Comparison of ENCODE assay signal across 9 mouse cellular contexts in genomic region chr7:100733051-100733813, GRCm38 (mm10). TPM values are rescaled to one million over a fixed set of nuclear protein-coding genes. Genes with fewer than 3 reads are reported as not detected.
DNase-seq lines count a peak whose midpoint lies in the region; TF ChIP-seq lines count a peak whose summit lies in the region.
"Had no signal": no experiment of that assay in that cellular context is flagged by ENCODE, and none has a peak within 500 bp of the region (broad histone marks: within the 10 kb centered on the region; RNA-seq: fewer than 3 reads in every experiment).

No protein-coding gene starts in this region.

- H3K4me3 ChIP-seq in lung, adult 2 months (replicated peaks; ENCODE audit: extremely low read depth, low read depth, low read length) = peak overlapping the region; percentile 28
- H3K4me3 ChIP-seq: limb, embryonic 12.5 days had no signal

- TF ChIP-seq POLR2A in lung, adult 2 months (IDR thresholded peaks at IDR 0.05; ENCODE audit: borderline replicate concordance, extremely low read depth, low read depth, low read length) = no peak

- TF ChIP-seq CTCF in lung, adult 2 months (IDR thresholded peaks at IDR 0.05; ENCODE audit: insufficient read depth, low read length) = no peak

- H3K4me1 ChIP-seq in lung, adult 2 months (ENCODE audit: control insufficient read depth, insufficient read depth, low read length) = peaks cover 9% of the 10 kb centered on the region

- WGBS in lung, adult 2 months = 14% methylated on average over 7 of the region's 7 CpGs

- DNase-seq in ovary, adult 18-20 months (ENCODE audit: low spot score) = peak; percentile 3
- no peak for DNase-seq in ovary, postnatal 10 days (ENCODE audit: low spot score)
- peak; percentile 62 for DNase-seq in cerebellum, adult 9-10 months
- DNase-seq in gastrocnemius, postnatal 25 days = peak; percentile 41
- DNase-seq in lung, adult 2 months = peak; percentile 33
- no peak for DNase-seq in testis, postnatal 14 days (ENCODE audit: low spot score)
- DNase-seq in layer of hippocampus, postnatal 36 days = no peak
- no peak for DNase-seq in layer of hippocampus, adult 8-10 months (ENCODE audit: low spot score in 2 of 2)

RNA-seq across cellular contexts. Expression of gene Fam168a, which starts 26.8 kb away (rescaled TPM):
- 10 to 100 TPM; 33.5 to 35.7 TPM for total RNA-seq in gastrocnemius, postnatal 25 days (2021)
- polyA plus RNA-seq in lung, adult 2 months (2012; rRNA removed) = 84.8 and 96.6 TPM in 2 replicates
- total RNA-seq in layer of hippocampus, postnatal 36 days (2021) = 100 to 1,000 TPM; 225 to 254 TPM
- 100 to 1,000 TPM; 199 to 225 (median 213) TPM for total RNA-seq in layer of hippocampus, adult 8-10 months (2022)

Comparison
In these comparisons a context has a peak if more than half of its experiments do, and no peak if none do; other contexts are left out.
1. DNase-seq: peak in ovary, adult 18-20 months (single experiment), cerebellum, adult 9-10 months (single experiment), gastrocnemius, postnatal 25 days (single experiment) and lung, adult 2 months (single experiment); none in ovary, postnatal 10 days (single experiment), testis, postnatal 14 days (single experiment), layer of hippocampus, postnatal 36 days (0 of 2) and layer of hippocampus, adult 8-10 months (0 of 2).
2. RNA of gene Fam168a, which starts 26.8 kb away (total RNA-seq): 225 to 254 TPM in layer of hippocampus, postnatal 36 days and 199 to 225 TPM in layer of hippocampus, adult 8-10 months; 33.5 to 35.7 TPM in gastrocnemius, postnatal 25 days; every median in the first group is over 4 times any median in the second.